Mouse (Mus musculus) forebrain, embryonic 13.5 days (tissue): ENCODE results near the gene Atp1a3. TPM values are rescaled to one million over a fixed set of nuclear protein-coding genes. Genes with fewer than 3 reads are reported as not detected.
"Not testable (repeated sequence)": the region's sequence is repeated elsewhere in the genome, so short reads cannot be mapped to it uniquely, and the experiment has no call there.

Source experiments
- ATAC-seq: fragments of 200-750 bp; cut with Nextera tagmentation; 2 replicates; pipeline ENCODE4 v1.8.0; 2017
- H3K27ac ChIP-seq: fragments of 300-500 bp; sonication (generic); 2 replicates; pipeline ENCODE4 v1.5.1; 2015; ENCODE audit warnings: inconsistent platforms, mild to moderate bottlenecking, moderate library complexity
- H3K27me3 ChIP-seq: fragments of 300-500 bp; sonication (generic); 2 replicates; pipeline ENCODE4 v1.6.1; 2015; ENCODE audit warnings: mild to moderate bottlenecking, inconsistent platforms
- H3K36me3 ChIP-seq: fragments of 300-500 bp; sonication (generic); 2 replicates; pipeline ENCODE4 v1.6.1; 2015; ENCODE audit warnings: mild to moderate bottlenecking, inconsistent platforms; ENCODE audit not compliant: poor library complexity, severe bottlenecking
- H3K4me1 ChIP-seq: fragments of 300-500 bp; sonication (generic); 2 replicates; pipeline ENCODE4 v1.6.1; 2015; ENCODE audit warnings: inconsistent platforms
- H3K4me2 ChIP-seq: fragments of 300-500 bp; sonication (generic); 2 replicates; pipeline ENCODE4 v1.6.1; 2015; ENCODE audit warnings: inconsistent platforms, mild to moderate bottlenecking, moderate library complexity
- H3K4me3 ChIP-seq: fragments of 300-500 bp; sonication (generic); 2 replicates; pipeline ENCODE4 v1.5.1; 2015; ENCODE audit warnings: mild to moderate bottlenecking, inconsistent platforms
- H3K9ac ChIP-seq: fragments of 300-500 bp; sonication (generic); 2 replicates; pipeline ENCODE4 v1.6.1; 2015; ENCODE audit warnings: mild to moderate bottlenecking, inconsistent platforms
- H3K9me3 ChIP-seq: fragments of 300-500 bp; sonication (generic); replicated peaks from 2 replicates; pipeline ENCODE4 v1.6.1; 2016; ENCODE audit warnings: inconsistent platforms
- WGBS: fragments of 180-500 bp; shearing (Covaris S2); methylation state at CpG from one replicate; pipeline ENCODE4 v1.1.7; 2015; 5-methylcytosine and 5-hydroxymethylcytosine counted together
- polyA plus RNA-seq: library from polyadenylated mRNA; unstranded; fragments of >200 nt; fragmentation: Nextera tagmentation; extraction: Ambion mirVana; gene quantifications from 2 replicates; pipeline ENCODE4 v1.2.1, GENCODE M21; 2015

The Atp1a3 gene
- 95.0 and 107 TPM in 2 replicates for polyA plus RNA-seq

DNA sequence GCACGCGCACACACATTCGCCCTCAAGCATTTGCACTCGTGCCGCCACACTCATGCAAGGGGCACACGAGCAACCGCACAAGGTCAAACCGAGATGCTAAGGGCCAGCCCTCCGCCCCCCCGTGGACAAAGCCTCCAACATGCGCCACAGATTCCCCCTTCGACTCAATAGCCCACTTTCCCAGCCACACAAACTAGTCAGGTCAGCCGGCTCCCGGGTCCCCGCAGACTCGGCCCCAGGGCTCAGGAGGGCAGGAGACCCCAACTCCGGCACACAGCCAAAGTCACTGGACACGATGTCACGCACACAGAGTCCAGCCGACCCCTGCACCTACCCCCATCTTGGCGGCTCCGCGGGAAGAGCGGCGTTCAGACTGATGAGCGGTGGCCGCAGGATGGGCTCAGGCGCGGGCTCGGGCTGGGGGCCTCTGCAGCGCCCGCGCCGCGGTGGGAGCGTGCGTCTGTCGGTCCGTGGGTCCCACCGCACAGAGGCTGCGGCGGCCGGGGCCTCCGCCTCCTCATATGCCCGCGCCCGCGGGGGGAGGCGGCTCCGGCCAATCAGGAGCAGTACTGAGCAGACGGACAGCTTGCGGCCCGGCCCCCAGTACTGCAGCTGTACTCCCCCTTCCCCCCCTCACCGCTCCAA lies at the start of gene Atp1a3:
Gene Atp1a3 (minus strand): TSS at position 538 of the 645 bp plus-strand sequence.
- peaks cover 40% of the 10 kb centered on the region for H3K27me3 ChIP-seq
- peak; percentile 88 for ATAC-seq
- under 1% methylated on average over 42 of the region's 54 CpGs for WGBS

GRCm38 (mm10) chr7:25052587-25052986 lies 46.8 kb upstream of the Atp1a3 start:
- 89% methylated on average over 3 of the region's 3 CpGs for WGBS
- Histone ChIP-seq H3K27ac (no peak overlapping the region), H3K9ac (no peak overlapping the region), H3K9me3 (no peaks in the 10 kb centered on the region), H3K36me3 (peaks cover 95% of the 10 kb centered on the region), H3K4me3 (no peak overlapping the region), H3K4me1 (no peaks in the 10 kb centered on the region), H3K27me3 (no peaks in the 10 kb centered on the region), H3K4me2 (no peak overlapping the region)
- ATAC-seq: no peak

More for the DNA sequence above, at the start of gene Atp1a3:
- H3K4me1 ChIP-seq: peaks cover 77% of the 10 kb centered on the region
- H3K36me3 ChIP-seq: peaks cover 5% of the 10 kb centered on the region
- H3K27ac ChIP-seq: peak within 1 kb of the TSS; percentile 95
- peak within 1 kb of the TSS; percentile 89 for H3K9ac ChIP-seq
- peak within 1 kb of the TSS; percentile 91 for H3K4me2 ChIP-seq
- peak within 1 kb of the TSS; percentile 73 for H3K4me3 ChIP-seq
- H3K9me3 ChIP-seq: no peaks in the 10 kb centered on the region

DNA sequence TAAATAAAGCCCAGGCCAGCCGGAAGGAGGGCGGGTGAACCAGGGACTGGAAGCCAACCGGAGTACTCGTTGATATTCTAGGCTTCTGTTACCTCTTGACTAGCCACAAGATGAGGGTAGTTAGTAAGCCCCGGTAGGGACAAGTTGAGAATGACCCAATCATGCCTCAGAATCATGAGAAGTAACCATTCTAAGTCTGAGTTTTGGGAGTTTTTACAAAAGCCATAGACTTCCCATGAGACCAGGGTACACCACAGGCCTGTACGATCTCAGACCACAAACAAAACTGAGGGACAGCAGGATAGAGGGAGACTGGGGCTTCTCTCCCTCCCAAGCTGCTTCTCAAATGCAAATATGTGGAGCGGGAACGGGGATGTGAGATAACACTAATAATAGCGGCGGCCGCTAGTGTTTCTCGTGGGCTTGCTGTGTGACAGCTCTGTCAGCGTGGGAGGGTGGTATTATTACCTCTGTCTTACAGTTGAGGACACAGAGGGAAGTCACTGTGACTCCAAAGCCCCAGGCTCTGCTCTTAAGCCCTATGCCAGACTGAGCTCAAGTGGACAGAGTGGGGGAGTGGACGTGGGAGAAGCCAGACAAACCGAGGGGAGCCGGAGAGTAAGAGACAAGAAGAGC lies 43.7 kb upstream of the Atp1a3 start:
- no peaks in the 10 kb centered on the region for H3K27me3 ChIP-seq
- H3K36me3 ChIP-seq: peaks cover 95% of the 10 kb centered on the region
- no peak overlapping the region for H3K27ac ChIP-seq
- no peak overlapping the region for H3K4me3 ChIP-seq
- H3K4me1 ChIP-seq: no peaks in the 10 kb centered on the region
- peak overlapping the region; percentile 37; the same call in 1 of the 2 replicates for H3K9ac ChIP-seq
- no peak for ATAC-seq
- no peak overlapping the region for H3K4me2 ChIP-seq
- no peaks in the 10 kb centered on the region for H3K9me3 ChIP-seq
- 85% methylated on average over 16 of the region's 16 CpGs for WGBS

DNA sequence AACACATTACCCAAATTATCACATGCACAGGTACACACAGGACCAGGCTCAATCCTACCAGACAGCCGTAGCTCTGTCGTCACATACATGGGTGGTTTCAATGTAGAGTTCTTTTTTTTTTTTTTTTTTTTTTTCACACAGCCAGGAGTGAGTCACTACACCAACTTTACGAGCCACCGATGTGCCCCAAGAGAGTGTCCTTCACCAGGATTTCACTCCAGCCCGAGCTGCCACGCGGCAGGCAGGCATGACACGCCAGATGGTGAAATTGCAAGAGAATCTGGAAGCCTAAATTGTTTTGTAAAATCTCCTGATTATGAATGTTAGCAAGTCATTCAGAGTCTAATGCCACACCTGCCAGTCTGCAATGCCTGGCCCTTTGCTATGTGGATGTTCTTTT lies 41.6 kb upstream of the Atp1a3 start:
- H3K36me3 ChIP-seq: peaks cover 97% of the 10 kb centered on the region
- no peaks in the 10 kb centered on the region for H3K9me3 ChIP-seq
- H3K4me2 ChIP-seq: no peak overlapping the region
- H3K4me3 ChIP-seq: no peak overlapping the region
- 85% methylated on average over 8 of the region's 8 CpGs for WGBS
- no peaks in the 10 kb centered on the region for H3K27me3 ChIP-seq
- H3K27ac ChIP-seq: no peak overlapping the region
- no peak overlapping the region for H3K9ac ChIP-seq
- no peaks in the 10 kb centered on the region for H3K4me1 ChIP-seq
- ATAC-seq: no peak

DNA sequence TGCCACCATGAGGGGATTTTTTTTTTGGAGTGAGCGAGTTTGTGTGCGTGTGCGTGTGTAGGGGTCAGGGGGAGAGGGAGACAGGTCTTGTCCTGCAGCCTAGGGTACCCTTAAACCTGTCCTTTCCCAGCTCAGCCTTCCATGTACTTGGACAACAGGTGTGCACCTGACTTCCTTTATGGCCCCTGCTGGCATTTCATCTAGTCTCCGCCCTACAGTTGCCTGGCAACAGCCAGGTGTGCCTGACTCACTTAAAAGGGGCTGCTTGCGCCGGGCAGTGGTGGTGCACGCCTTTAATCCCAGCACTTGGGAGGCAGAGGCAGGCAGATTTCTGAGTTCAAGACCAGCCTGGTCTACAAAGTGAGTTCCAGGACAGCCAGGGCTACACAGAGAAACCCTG lies 38.8 kb upstream of the Atp1a3 start:
- 91% methylated on average over 7 of the region's 7 CpGs for WGBS
- not testable (repeated sequence) for ATAC-seq
- peaks cover 99% of the 10 kb centered on the region for H3K36me3 ChIP-seq

DNA sequence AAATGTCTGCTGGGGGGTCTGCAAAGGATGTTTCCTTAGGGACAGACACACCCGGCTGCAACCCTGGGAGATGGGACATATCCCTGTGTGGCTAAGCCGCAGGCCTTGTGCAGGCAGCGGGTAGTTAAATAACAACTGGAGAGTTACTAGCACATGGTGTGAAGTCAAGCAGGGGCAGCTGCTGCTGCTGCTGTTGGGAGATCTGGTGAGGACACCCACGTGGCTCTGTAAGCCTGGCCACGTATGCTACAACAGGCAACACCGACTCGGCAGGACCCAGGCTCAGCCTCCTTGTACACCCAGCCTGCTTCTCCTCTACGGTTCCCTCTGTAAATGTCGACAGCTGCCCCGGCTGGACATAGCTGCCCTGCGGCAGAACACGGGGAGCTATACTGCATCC lies 36.2 kb upstream of the Atp1a3 start:
- no peak for ATAC-seq
- Histone ChIP-seq H3K9me3 (no peaks in the 10 kb centered on the region), H3K27me3 (no peaks in the 10 kb centered on the region), H3K4me1 (no peaks in the 10 kb centered on the region), H3K27ac (no peak overlapping the region), H3K36me3 (peaks cover 98% of the 10 kb centered on the region), H3K4me2 (no peak overlapping the region), H3K4me3 (no peak overlapping the region), H3K9ac (no peak overlapping the region)
- 91% methylated on average over 12 of the region's 12 CpGs for WGBS

More for the DNA sequence above, 38.8 kb upstream of the Atp1a3 start:
- not testable (repeated sequence) for H3K4me3 ChIP-seq, H3K4me1 ChIP-seq, H3K27ac ChIP-seq, H3K4me2 ChIP-seq, H3K9ac ChIP-seq, H3K27me3 ChIP-seq, H3K9me3 ChIP-seq

DNA sequence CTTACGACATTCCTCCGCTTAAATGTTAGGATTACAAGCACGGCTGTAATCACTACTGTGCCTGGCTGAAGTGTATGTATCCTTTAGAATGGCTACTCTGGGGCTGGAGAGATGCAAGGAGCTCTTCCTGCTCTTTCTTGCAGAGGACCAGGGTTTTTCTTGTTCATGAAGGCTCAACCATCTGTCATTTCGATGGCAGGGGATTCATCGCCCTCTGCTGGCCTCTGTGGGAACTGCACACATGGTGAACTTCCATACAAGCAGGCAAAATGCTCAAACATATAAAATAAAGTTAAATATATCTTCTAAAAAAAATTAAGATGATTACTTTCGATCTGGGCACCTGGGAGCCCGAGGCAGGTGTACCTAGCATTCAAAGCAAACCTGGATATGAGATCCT lies 30.2 kb upstream of the Atp1a3 start:
- no peak overlapping the region for H3K4me3 ChIP-seq
- H3K9ac ChIP-seq: no peak overlapping the region; the same call in 1 of the 2 replicates
- no peaks in the 10 kb centered on the region for H3K27me3 ChIP-seq
- H3K36me3 ChIP-seq: peaks cover 95% of the 10 kb centered on the region
- H3K4me2 ChIP-seq: no peak overlapping the region
- 56% methylated on average over 7 of the region's 7 CpGs for WGBS
- ATAC-seq: no peak
- no peaks in the 10 kb centered on the region for H3K4me1 ChIP-seq
- H3K9me3 ChIP-seq: no peaks in the 10 kb centered on the region
- H3K27ac ChIP-seq: peak overlapping the region; percentile 65

DNA sequence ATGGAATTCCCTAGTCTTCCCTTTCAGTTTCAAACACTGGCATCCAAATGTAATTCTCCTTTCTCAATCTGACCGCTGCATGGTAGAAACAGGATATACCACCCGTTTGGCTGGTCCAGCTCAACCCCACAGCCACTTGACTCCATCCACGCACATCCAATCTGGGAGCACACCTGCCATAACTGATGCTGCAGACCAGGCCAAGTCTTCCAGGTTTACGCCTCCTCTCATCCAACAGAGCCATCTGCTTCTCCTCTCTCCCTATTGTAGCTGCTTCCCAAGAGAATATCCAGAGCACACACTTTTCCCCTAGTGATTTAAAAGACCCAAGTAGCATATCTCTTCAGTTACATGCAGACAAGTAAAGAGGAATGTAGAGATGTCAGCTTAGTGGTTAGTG lies 29.0 kb upstream of the Atp1a3 start:
- peaks cover 88% of the 10 kb centered on the region for H3K36me3 ChIP-seq
- H3K9me3 ChIP-seq: no peaks in the 10 kb centered on the region
- no peaks in the 10 kb centered on the region for H3K27me3 ChIP-seq
- no peak overlapping the region for H3K27ac ChIP-seq
- no peaks in the 10 kb centered on the region for H3K4me1 ChIP-seq
- no peak overlapping the region for H3K9ac ChIP-seq
- 93% methylated on average over 4 of the region's 4 CpGs for WGBS
- no peak overlapping the region for H3K4me2 ChIP-seq
- no peak overlapping the region for H3K4me3 ChIP-seq
- no peak for ATAC-seq

GRCm38 (mm10) chr7:25031528-25031927 lies 25.8 kb upstream of the Atp1a3 start:
- no peak for ATAC-seq
- Histone ChIP-seq H3K27ac (no peak overlapping the region), H3K4me2 (no peak overlapping the region), H3K36me3 (peaks cover 76% of the 10 kb centered on the region), H3K4me1 (no peaks in the 10 kb centered on the region), H3K9me3 (no peaks in the 10 kb centered on the region), H3K27me3 (no peaks in the 10 kb centered on the region), H3K9ac (no peak overlapping the region), H3K4me3 (no peak overlapping the region)
- 56% methylated on average over 3 of the region's 3 CpGs for WGBS

DNA sequence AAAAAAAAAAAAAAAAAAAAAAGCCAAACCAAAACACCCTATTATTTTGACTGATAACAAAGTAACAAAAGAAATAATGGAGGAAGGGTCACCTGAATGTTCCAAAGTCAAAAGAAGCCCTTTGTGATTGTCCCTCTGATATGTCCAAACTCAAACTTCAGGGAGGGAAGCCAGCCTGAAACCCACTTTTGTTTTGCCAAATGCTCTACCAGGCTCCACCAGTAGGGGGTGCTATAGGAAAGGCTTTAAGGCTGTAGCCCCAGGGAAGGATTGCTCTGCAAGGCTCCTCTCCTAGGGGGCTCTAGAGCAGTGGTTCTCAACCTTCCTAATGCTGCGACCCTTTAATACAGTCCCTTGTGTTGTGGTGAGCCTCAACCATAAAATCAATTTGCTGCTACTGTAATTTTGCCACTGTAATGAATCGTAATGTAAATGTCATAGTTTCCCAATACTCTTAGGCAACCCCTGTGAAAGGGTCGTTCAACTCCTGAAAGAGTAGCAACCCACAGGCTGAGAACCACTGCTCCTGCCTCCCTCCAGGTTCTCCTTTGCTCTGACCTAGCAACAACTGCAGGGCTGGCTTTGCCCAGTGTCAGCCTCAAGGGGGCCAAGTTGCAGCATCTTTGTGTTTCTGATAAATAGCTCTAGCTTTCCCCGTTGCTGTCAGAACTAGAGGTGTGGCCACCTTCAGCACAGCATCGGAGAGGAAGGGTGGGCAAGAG lies 24.4 kb upstream of the Atp1a3 start:
- Histone ChIP-seq H3K4me3 (no peak overlapping the region), H3K4me2 (no peak overlapping the region), H3K9me3 (no peaks in the 10 kb centered on the region), H3K36me3 (peaks cover 71% of the 10 kb centered on the region), H3K27ac (peak overlapping the region; percentile 59), H3K4me1 (no peaks in the 10 kb centered on the region), H3K27me3 (no peaks in the 10 kb centered on the region), H3K9ac (no peak overlapping the region)
- peak; percentile 44; the same call in 1 of the 2 replicates for ATAC-seq
- 47% methylated on average over 5 of the region's 5 CpGs for WGBS

DNA sequence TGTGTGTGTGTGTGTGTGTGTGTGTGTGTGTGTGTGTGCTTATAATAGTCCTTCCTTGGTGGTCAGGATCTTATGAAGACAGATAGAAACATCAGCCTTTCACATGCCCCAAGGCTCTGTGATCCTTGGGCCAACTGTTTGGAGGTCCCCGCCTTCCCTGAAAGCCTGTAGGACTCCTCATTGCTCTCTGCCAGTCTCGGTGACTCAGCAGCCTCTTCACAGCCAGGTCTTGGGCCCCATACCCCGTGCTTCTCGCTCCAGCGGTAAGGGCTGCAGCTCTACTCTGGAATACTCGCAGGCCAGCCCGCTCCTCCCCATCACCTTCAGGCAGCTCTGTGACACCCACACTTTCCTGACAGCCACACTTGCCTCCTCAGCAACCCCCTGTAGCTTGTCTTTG lies 20.7 kb upstream of the Atp1a3 start:
- no peak for ATAC-seq
- peaks cover 75% of the 10 kb centered on the region for H3K36me3 ChIP-seq
- WGBS: 76% methylated on average over 7 of the region's 7 CpGs

GRCm38 (mm10) chr7:25025855-25026439 lies 20.2 kb upstream of the Atp1a3 start:
- Histone ChIP-seq H3K4me1 (no peaks in the 10 kb centered on the region), H3K9me3 (no peaks in the 10 kb centered on the region)
- no peak for ATAC-seq

More for the DNA sequence above, 20.7 kb upstream of the Atp1a3 start:
- no peaks in the 10 kb centered on the region for H3K9me3 ChIP-seq
- no peak overlapping the region for H3K27ac ChIP-seq
- no peak overlapping the region for H3K4me2 ChIP-seq
- no peaks in the 10 kb centered on the region for H3K4me1 ChIP-seq
- H3K9ac ChIP-seq: no peak overlapping the region
- no peaks in the 10 kb centered on the region for H3K27me3 ChIP-seq
- no peak overlapping the region for H3K4me3 ChIP-seq

More at GRCm38 (mm10) chr7:25025855-25026439, 20.2 kb upstream of the Atp1a3 start:
- 60% methylated on average over 10 of the region's 10 CpGs for WGBS
- H3K4me3 ChIP-seq: no peak overlapping the region
- no peak overlapping the region for H3K9ac ChIP-seq
- H3K27me3 ChIP-seq: no peaks in the 10 kb centered on the region
- H3K4me2 ChIP-seq: no peak overlapping the region
- peaks cover 75% of the 10 kb centered on the region for H3K36me3 ChIP-seq
- no peak overlapping the region for H3K27ac ChIP-seq
